Mouse (Mus musculus): ENCODE results near the gene Cnot10. TPM values are rescaled to one million over a fixed set of nuclear protein-coding genes. Genes with fewer than 3 reads are reported as not detected.

Gene Cnot10
- total RNA-seq (2015): 14.3 and 14.7 TPM in 2 replicates
- total RNA-seq (2017): 26.8 and 33.3 TPM in 2 replicates

DNA sequence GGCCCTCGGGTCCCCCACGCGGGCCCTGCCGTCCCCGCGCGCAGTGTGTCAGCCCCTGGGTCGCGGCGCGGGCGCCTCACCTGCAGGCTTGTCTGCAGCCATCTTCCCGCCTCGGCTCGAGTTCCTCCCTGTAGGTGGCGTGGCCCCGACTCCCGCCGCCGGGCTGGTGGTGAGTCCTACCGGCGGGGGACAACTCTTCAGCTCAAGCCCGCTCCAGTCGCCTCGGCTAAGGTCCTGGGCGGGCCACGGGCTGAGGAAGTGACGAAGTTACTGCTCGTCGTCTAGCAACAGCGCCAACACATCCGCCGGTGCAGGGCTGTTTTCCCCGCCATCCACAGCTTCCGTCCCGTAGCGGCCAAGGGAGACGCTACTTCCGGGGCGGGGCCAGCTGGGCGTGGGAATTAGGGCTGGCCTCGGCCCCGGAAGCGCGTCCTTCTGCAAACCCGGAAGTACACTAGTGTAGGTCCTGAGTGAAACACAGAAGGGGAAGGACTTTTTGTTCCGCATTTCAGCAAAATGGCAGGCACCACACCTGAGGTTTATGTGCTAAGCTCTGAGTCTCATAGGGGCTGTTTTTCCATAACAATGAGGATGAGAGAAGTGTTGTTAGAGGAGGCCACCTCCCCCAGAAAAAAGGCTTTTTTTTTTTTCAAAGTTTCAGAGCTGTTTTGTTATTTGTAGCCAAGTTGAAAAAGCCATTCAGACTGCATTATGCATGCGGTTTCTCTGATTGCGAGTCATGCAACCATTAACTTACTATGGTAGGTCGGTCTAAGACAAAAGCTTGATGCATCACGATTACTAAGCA, at the start of gene Cnot10:
Gene Cnot10, minus strand, starts transcription at position 346 of the 808 bp plus-strand sequence.
- peak; percentile 98 for ATAC-seq (ENCODE audit: poor library complexity, severe bottlenecking)

DNA sequence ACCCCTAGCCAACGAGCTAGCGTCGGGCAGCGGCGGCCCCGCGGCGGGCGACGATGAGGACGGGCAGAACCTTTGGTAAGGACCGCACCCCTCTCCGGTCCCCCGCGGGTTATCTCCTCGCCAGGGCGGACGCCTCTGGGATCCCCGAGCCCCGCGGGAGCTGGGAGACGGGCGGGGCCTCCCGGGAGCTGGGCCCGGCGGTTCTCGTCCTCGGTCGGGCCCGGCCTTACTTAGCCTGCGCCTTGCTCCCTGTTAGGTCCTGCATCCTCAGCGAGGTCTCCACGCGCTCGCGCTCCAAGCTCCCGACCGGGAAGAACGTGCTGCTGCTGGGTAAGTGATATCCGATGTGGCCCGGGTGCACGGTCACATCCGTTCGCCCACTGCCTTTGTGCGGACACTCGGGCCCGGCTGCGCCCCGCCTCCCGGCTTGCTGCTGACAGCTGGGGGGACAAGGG, 49.0 kb upstream of the Cnot10 start:
- ATAC-seq (ENCODE audit: poor library complexity, severe bottlenecking): peak; percentile 37

DNA sequence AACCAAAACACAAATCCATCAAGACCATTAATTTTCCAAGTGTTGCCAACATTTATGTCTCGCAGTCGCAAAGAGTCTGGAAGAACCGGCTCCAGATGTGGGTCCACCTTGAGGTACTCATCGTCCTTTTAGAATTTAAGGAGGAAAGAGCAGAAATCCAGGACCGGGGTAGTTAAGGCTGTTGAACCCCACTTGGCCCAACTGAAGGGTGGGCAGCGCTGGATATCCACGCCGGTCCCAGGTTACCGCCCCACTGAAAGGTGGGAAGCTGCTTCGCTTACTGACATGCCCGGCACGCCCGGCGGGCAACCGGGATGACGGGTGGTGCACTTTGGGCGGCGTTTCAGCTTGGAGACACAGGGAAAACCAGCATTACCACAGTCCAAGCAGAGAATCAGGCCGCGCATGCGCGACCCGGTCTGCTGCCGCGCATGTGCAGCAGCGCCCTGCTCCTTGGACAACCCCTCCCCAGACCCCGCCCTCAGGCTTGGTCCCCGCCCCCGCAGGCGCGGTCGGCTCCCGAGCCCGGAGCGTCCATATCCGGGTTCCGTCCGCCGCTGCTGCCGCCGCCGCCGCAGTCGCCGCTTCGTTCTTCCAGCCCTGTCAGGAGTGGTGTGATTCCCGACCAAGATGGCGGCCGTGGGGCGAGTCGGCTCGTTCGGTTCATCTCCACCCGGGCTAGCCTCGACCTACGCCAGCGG, 48.4 kb upstream of the Cnot10 start, which contains the start of gene Dync1li1:
Gene Dync1li1, plus strand, starts transcription at position 539 of the 701 bp plus-strand sequence.
- ATAC-seq (ENCODE audit: poor library complexity, severe bottlenecking): peak; percentile 92

DNA sequence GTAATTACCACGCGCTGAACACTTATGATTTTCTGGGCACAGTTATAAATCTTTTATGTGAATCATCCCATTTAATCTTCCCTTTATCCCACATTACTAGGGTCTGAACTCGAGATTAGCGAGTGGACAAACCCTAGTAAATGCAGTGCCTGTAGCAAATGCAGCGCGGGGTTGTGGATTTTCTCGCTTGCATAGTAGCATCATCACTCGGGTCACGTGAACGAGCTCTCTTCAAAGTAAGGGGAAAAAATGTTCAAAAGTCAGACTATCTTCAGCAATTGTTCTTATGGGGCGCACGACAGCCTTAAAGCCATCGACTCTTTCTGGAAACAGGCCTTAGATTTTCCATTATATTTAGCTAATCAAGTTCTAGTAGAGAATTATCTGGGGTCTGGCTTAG, 47.7 kb upstream of the Cnot10 start:
- ATAC-seq (ENCODE audit: poor library complexity, severe bottlenecking): no peak

DNA sequence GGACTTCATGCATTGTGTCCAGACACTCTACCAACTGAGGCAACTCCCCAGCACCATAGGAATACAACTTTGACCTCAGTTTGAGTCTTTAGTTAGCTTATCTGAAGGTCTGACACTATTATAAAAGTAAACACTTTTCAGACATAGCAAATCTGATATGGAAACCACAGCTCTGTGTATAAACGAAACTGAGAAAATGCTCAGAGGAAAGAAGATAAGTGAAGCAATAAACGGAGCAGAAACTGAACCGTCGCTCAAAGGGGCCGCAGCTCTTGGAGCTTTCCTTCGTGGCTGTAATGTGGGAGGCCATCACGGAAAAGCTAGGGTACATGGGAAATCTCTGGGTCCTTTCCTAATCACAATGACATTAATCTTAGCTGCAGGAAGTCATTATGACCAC, 46.3 kb upstream of the Cnot10 start:
- no peak for ATAC-seq (ENCODE audit: poor library complexity, severe bottlenecking)

DNA sequence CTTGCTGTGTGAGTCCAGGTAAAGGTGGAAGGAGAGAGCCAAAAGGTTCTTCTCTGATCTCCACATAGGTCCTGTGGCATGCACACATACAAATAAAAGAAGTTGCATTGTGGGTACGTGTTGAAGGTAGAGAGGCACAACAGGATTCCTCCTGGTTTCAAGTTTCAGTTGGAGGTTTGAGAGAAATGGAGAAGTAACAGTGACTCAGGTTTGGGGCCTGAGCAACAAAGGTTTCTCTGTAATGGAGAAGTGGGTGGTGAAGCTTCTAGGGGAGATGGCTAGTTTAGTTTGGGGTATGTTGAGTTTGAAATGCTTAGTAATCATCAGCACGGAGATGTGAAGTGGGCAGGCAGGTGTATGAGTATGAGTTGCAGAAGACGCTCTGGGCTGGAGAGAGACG, 42.2 kb upstream of the Cnot10 start:
- ATAC-seq (ENCODE audit: poor library complexity, severe bottlenecking): peak; percentile 90

DNA sequence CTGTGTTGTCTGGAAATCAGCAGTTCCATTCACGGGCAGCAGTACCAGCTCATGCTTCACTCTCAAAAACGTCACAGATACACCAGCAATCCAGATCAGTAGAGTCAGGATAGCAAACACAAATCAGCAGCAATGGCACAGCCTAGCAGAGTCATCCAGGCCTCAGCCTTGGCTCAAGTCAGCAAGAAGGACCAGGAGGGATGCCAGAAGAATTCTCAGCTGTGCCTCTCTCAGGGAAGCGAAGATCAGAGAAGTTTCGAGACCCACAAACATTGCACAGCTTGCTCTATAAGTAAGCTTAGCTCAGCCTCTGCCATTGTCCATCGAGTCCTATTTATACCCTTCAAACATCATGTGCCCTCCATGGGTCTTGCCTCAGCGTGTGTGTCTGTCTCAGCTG, 40.5 kb upstream of the Cnot10 start:
- ATAC-seq (ENCODE audit: poor library complexity, severe bottlenecking): no peak

DNA sequence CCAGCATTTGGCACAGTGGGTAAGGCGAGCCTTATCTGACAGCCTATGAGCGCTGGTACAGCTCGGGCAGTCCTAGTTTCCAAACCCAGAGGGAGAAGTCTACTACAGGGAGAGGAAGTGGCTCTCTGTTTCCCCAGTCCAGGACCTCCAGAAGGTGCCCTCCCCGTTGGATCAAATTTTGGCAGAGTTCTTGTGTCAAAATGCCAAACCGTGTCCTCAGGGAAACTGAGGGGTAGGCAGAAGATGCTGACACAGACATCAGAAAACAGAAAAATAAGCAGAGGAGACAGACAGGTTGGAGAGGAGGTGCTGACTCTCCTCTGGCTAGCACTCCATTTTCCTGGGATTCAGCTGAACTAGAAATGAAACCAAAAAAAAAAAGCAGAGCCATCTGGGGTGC, 40.0 kb upstream of the Cnot10 start:
- ATAC-seq (ENCODE audit: poor library complexity, severe bottlenecking): 0 out of 2 replicates have a peak, but pooled peaks have one; percentile 30

DNA sequence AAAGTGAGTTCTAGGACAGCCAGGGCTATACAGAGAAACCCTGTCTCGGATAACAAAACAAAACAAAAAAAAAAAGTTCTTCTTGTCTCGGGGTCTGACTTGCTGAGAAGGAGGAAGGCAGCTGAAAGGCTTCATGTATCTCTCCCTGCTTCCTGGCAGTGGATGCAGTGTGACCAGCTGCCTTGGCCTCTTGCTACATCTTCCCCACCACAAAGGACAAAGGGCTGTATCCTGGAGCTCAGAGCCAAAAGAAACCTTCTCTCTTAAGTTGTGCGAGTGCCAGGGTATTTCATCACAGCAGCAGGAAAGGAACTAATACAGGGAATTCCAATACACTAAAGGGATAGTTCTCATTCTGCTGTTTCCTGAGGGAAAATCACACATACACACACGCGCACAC, 38.6 kb upstream of the Cnot10 start:
- no peak for ATAC-seq (ENCODE audit: poor library complexity, severe bottlenecking)

DNA sequence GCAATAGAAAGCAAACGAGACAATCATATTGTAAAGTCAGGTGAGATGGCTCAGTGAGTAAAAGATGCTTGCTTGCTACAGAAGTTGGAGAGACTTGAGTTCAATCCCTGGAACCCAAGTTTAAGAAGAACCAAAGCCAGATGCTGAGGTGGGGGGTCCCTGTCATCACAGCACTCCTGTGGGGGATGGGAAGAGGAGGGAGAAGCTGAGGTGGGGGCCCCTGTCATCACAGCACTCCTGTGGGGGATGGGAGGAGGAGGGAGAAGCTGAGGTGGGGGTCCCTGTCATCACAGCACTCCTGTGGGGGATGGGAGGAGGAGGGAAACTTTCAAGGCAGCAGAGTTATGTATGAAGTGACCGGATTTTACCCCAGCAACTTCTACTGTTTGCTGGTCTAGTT, 33.6 kb upstream of the Cnot10 start:
- no peak for ATAC-seq (ENCODE audit: poor library complexity, severe bottlenecking)

DNA sequence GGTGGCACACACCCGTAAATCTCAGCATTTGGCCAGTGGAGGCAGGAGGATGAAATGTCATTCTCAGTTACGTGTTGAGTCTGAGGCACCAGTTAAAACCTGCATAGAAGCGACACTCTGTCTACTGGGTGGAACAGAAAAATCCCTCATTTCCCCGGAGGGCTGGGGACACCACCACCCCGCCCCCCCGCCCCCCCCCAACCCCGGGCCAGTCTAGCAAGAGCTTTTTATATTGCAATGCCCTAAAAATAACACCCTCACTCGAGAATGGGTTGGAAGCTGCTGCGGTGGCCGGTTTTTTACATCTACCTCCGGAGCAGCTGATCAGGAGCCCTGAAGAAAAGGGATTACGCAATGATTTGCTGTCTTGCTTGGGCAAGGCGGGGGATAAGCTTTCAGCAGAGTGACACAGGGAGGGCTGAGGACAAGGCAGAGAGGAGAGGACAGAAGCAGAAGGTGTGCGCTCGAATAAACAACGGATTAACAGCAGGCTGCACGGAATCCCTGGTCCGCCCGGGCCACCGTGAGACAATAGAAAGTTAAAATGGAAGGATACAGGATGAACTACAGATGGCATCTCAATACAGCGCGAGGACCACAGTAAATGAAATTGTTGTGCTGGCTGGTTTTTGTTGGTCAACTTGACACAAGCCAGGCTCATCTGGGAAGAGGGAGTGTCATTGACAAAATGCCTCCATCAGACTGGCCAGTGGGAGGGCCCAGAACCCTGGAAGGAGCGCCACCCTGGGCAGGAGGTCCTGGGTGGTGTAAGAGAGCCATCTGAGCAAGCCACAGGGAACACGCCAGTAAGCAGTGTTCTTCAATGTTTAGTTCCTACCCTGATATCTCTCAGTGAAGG, 32.9 kb upstream of the Cnot10 start:
- ATAC-seq (ENCODE audit: poor library complexity, severe bottlenecking): peak; percentile 83

DNA sequence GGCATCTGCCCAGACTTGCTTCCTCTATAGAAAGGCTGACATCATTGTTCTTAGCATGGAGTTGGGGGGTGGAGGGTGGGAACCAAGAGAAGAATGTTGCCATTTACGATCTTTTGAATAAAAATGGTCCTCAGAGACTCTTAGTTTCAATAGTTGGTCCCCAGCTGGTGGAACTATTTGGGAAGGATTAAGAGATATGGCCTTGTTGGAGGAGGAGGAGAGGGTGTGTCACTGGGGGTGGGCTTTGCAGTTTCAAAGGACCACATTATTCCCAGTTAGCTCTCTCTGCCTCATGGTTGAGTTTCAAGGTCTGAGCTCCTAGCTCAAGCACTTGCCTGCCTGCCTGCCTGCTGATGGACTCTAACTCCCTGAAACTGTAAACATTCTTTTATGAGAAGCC, 32.0 kb upstream of the Cnot10 start:
- ATAC-seq (ENCODE audit: poor library complexity, severe bottlenecking): no peak

DNA sequence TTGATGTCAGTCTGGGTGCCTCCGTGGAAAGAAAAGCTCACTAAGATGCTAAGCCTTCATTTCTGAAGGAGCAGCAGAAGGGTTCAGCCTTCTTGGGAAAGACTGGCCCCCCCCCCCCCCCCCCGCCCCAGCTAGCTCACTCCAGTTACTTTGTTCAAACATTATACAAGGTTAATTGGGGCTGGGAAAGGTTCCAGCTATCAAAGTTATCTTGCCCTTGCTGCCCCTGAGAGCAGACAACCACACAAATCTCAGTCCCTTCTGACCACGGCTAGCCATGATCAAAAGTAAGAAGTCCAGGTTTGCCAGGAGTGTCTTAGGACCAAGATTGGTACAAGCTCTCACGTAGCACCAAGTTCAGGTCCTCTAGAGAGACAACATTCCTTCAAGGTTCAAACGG, 29.0 kb upstream of the Cnot10 start:
- no peak for ATAC-seq (ENCODE audit: poor library complexity, severe bottlenecking)

DNA sequence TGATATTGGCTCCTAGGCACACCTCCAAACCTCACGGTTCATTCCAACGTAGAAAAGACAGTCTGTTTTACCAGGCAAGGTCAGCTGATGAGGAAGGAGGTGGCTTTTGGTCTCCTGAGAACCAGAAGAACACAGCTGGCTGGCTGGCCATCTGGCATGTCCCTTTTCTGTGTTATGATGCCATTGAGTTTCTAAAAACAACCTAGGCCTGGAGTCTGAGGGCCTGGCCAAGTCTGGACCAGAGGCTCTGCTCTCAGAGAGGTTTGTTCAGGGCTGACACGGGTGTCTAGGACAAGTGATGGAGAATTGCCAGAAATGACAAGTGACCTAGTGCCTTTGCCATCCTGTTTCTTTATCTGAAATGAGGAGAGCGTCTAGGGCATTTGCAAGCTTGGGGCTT, 28.1 kb upstream of the Cnot10 start:
- no peak for ATAC-seq (ENCODE audit: poor library complexity, severe bottlenecking)

DNA sequence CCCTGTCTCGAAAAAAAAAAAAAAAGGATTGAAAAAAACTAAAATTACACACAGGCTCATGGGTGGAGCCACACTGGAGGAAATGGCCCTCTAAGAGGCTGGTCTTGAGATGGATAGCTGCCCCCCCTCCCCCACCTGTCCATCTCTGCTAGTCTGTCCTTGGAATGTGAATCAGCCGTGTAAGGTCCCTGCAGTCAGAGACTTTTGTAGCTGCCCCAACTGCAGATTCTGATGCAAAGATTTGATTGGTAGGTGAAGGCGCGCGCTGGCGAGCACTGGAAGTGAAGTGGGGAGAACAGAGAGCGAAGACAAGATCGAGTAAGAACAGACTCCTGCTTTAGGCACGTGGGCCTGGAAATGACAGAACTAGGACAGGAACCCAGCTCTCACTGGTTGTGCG, 26.9 kb upstream of the Cnot10 start:
- no peak for ATAC-seq (ENCODE audit: poor library complexity, severe bottlenecking)

DNA sequence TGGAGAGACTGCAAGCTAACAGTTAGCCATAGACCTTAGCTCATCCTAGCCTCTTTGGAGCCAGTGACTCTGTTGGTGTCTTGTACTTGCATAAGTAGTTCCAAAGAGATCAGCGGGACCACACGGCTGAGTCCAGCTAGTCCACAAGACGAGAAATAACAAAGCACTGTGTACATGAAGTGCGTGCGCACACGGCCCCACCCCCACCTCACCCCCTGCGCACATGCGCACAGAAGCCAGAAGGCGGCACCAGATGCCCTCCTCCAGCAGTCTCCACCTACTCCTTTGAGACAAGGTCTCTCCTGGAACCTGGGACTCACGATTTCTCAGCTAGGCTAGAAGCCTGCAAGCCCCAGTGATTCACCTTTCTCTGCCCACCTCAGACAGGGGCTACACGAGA, 23.8 kb upstream of the Cnot10 start:
- ATAC-seq (ENCODE audit: poor library complexity, severe bottlenecking): no peak

DNA sequence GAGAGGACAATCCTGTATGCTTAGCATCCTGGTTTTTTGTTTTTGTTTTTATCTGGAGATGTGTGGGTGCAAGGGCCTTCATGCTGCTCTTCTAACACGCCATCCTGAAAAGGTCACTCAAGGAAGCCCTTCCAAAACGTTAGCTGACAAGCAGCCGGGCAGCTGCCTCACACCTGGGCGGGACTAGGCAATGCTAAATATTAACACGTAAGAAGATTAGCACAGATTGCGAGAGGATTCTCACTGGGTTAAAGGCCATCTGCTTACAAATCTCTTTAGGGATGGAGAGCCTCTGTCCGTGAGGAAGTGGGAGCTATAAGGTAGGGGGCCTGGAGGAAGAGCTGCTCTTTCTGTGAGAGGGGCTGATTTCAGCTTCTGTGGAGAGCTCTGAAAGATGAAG, 22.0 kb upstream of the Cnot10 start:
- no peak for ATAC-seq (ENCODE audit: poor library complexity, severe bottlenecking)

DNA sequence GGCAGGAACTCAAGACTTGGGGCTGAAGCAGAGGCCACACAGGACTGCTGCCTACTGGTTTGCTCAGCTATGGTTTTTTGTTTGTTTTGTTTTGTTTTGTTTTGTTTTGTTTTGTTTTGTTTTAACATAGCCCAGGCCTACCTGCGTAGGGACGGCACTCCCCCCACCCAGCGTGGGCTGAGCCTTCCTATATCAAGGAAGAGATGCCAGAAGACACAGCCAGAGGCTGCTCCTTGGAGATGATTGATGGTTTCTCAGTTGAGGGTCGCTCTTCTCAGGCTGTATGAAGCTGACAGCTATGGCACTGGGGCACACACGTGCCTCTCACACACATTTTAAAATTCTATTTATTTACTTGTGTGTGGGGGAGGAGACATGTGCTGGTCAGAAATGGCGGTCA, 21.0 kb upstream of the Cnot10 start:
- no peak for ATAC-seq (ENCODE audit: poor library complexity, severe bottlenecking)

DNA sequence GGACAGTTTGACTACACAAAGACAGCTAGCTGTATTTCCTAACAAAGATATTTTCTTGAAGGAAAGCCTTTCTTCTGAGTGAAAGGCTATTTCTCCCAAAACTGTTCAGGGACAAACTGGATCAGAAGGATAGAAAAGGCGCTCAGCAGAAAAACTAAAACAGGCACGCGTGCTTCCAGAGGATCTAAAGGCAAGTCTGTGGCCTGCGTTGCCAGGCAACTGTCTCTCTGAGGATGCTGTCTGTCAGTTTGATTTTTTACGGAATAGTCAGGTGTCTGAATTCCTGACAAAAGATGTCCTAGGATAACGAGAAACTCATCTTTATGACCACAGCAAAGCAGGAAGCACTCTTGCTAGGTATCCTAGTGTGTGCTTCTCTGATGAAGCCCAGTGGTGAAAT, 20.5 kb upstream of the Cnot10 start:
- no peak for ATAC-seq (ENCODE audit: poor library complexity, severe bottlenecking)

DNA sequence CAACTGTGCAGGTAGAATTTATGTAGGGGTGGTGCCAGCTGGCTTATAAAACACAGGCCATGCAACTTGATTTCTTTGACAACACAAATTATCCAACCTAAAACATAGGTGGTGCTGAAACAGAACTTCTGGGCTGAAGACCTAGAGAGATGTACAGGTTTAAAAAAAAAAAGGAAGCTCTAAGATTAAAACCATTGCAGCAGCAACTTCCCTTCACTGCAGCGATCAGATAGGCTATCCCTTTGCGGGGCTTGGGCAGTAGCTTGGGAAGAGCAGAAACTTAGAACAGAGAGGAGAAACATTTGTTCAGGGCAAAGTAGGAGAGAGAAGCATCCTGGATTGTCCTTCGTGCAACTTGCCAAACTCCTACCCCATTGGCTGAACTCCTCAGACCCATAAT, 16.7 kb upstream of the Cnot10 start:
- ATAC-seq (ENCODE audit: poor library complexity, severe bottlenecking): peak; percentile 40; the same call in 1 of the 2 replicates

DNA sequence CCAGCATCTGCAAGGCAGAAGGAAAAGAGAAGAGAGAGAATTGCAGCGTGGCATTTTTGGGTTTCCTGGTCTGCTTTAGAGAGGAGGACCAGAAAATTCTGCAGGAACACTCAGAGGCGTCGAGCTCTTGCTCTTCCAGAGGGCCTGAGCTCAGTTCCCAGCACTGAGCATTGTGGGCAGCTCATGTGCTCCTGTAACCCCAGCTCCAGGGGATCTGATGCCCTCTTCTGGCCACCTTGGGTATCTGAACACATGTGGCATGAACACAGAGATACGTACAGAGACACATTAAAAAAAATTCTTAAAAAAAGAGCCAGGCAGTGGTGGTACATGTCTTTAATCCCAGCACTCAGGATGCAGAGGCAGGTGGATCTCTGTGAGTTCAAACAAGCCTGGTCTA, 15.4 kb upstream of the Cnot10 start:
- ATAC-seq (ENCODE audit: poor library complexity, severe bottlenecking): no peak
